Mouse (Mus musculus): ENCODE measurements around the gene Rarb.

DNA sequence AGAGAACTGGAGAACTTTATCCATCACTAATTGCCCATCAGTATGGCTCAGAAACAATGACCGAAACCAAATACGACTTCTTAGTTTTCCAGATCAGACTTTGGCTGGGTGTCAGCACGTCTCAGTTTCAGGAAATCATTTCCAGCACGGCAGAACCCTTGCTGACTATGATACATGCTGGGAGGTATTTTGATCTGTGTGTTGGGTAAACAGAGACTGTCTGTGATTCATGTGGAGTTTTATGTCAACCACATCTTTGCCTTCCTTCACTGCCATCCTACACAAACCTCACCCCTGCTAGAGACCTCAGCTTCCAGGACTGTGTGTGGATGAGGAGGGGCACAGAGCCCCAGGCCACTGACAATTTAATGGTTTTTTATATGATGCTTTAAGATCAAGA lies 308.4 kb downstream of the Rarb start:
- TF ChIP-seq POLR2A (IDR thresholded peaks at IDR 0.05; ENCODE audit: insufficient read depth, low read length) (no peak), EP300 (IDR thresholded peaks at IDR 0.05; ENCODE audit: insufficient read depth, low read depth, low read length) (no peak)
